Mouse (Mus musculus) testis, adult 2 months (tissue): ENCODE measurements at regions not wholly inside any gene's neighbourhood (a gene's known extent, or its start where the extent isn't known, plus 50 kb on each side); places are given as distances from the start of the nearest gene placed in this dataset.
A peak's percentile ranks its signal among the peaks of the same experiment; 100 is the strongest.
"Not testable (repeated sequence)": the region's sequence is repeated elsewhere in the genome, so short reads cannot be mapped to it uniquely, and the experiment has no call there.

Experiments used
- H3K27ac ChIP-seq: fragments of 200-500 bp; 2 replicates; pipeline ENCODE4 v1.5.1; 2012; ENCODE audit warnings: low read depth, low read length; ENCODE audit not compliant: control insufficient read depth, insufficient read depth
- H3K27me3 ChIP-seq: fragments of 200-500 bp; 2 replicates; pipeline ENCODE4 v1.6.1; 2012; ENCODE audit warnings: mild to moderate bottlenecking, low read length, moderate library complexity; ENCODE audit not compliant: control insufficient read depth, insufficient read depth
- H3K36me3 ChIP-seq: fragments of 200-500 bp; 2 replicates; pipeline ENCODE4 v1.6.1; 2012; ENCODE audit warnings: mild to moderate bottlenecking, low read length; ENCODE audit not compliant: control insufficient read depth, insufficient read depth
- H3K4me1 ChIP-seq: fragments of 200-500 bp; 2 replicates; pipeline ENCODE4 v1.6.1; 2012; ENCODE audit warnings: low read length; ENCODE audit not compliant: control insufficient read depth, insufficient read depth
- H3K4me3 ChIP-seq: fragments of 200-500 bp; 2 replicates; pipeline ENCODE4 v1.5.1; 2012; ENCODE audit warnings: low read depth, mild to moderate bottlenecking, low read length, moderate library complexity, mixed read lengths; ENCODE audit not compliant: control insufficient read depth

- not testable (repeated sequence) for H3K36me3 ChIP-seq, H3K27me3 ChIP-seq, H3K27ac ChIP-seq, H3K4me1 ChIP-seq
- H3K4me3 ChIP-seq, result peak overlapping the region; percentile 62
These were observed 1034.5 kb downstream of the Gm10330 start for GRCm38 (mm10) chr12:22745556-22745955.

GRCm38 (mm10) chr12:22745067-22745466 lies 1035.0 kb downstream of the Gm10330 start:
- not testable (repeated sequence) for H3K4me1 ChIP-seq, H3K27ac ChIP-seq, H3K27me3 ChIP-seq, H3K36me3 ChIP-seq
- peak overlapping the region; percentile 62 for H3K4me3 ChIP-seq
